Mouse (Mus musculus) erythroid progenitor cell, adult 5-6 weeks (primary cell): ENCODE data around the gene Taok3. TPM values are rescaled to one million over a fixed set of nuclear protein-coding genes. Genes with fewer than 3 reads are reported as not detected.

Source experiments
- ATAC-seq: replicated peaks from 2 replicates; pipeline ENCODE4 v1.8.0; 2016; ENCODE audit warnings: moderate number of reproducible peaks, mild to moderate bottlenecking, moderate TSS enrichment, inconsistent platforms; ENCODE audit not compliant: poor library complexity, low FRiP score, severe bottlenecking
- total RNA-seq, 2 experiments: library from RNA; stranded (forward) in 1 of 2; stranded (reverse) in 1 of 2; fragments of 150-400 nt in 1 of 2; fragments of 186-747, 209-891 nt in 1 of 2; gene quantifications; 2 replicates each; pipeline versions ENCODE4 v1.2.3 to v1.2.4; 2015 to 2017; ENCODE audit warnings: low replicate concordance in 2 of 2

The Taok3 gene
- total RNA-seq, 2 experiments from 2014 or later: 48.5 to 53.7 TPM

- no peak for ATAC-seq
These were observed 48.6 kb downstream of the Taok3 start for GRCm38 (mm10) chr5:117168351-117169100.

GRCm38 (mm10) chr5:117174057-117174456 is 54.1 kb downstream of the Taok3 start:
- no peak for ATAC-seq

- no peak for ATAC-seq
These were observed 56.0 kb downstream of the Taok3 start for GRCm38 (mm10) chr5:117175896-117176295.

- ATAC-seq: no peak
These were observed 58.1 kb downstream of the Taok3 start for GRCm38 (mm10) chr5:117178079-117178478.

- no peak for ATAC-seq
These were observed 58.6 kb downstream of the Taok3 start for GRCm38 (mm10) chr5:117178486-117178885.

GRCm38 (mm10) chr5:117181921-117182320 is 62.0 kb downstream of the Taok3 start:
- no peak for ATAC-seq

- no peak for ATAC-seq
These were observed 62.5 kb downstream of the Taok3 start for GRCm38 (mm10) chr5:117182411-117182810.

GRCm38 (mm10) chr5:117184832-117185231 is 64.9 kb downstream of the Taok3 start:
- ATAC-seq: no peak

GRCm38 (mm10) chr5:117185673-117186072 is 65.7 kb downstream of the Taok3 start:
- ATAC-seq: no peak

GRCm38 (mm10) chr5:117192061-117192460 is 72.1 kb downstream of the Taok3 start:
- no peak for ATAC-seq

GRCm38 (mm10) chr5:117193748-117194147 is 73.8 kb downstream of the Taok3 start:
- ATAC-seq: no peak

- no peak for ATAC-seq
These were observed 74.7 kb downstream of the Taok3 start for GRCm38 (mm10) chr5:117194672-117195071.

- no peak for ATAC-seq
These were observed 76.6 kb downstream of the Taok3 start for GRCm38 (mm10) chr5:117196551-117196950.

- ATAC-seq: no peak
These were observed 78.5 kb downstream of the Taok3 start for GRCm38 (mm10) chr5:117198390-117198789.

- ATAC-seq: no peak
These were observed 87.4 kb downstream of the Taok3 start for GRCm38 (mm10) chr5:117207286-117207685.

GRCm38 (mm10) chr5:117214016-117214415 is 94.1 kb downstream of the Taok3 start:
- ATAC-seq: no peak

GRCm38 (mm10) chr5:117231059-117231458 is 111.1 kb downstream of the Taok3 start:
- ATAC-seq: no peak

- ATAC-seq: no peak
These were observed 116.6 kb downstream of the Taok3 start for GRCm38 (mm10) chr5:117236540-117236939.

- no peak for ATAC-seq
These were observed 119.2 kb downstream of the Taok3 start for GRCm38 (mm10) chr5:117239106-117239505.

GRCm38 (mm10) chr5:117240321-117240731 is 120.4 kb downstream of the Taok3 start:
- ATAC-seq: no peak

- ATAC-seq: no peak
These were observed 120.9 kb downstream of the Taok3 start for GRCm38 (mm10) chr5:117240761-117241322.
